Mouse (Mus musculus): ENCODE measurements around the gene Cmtm2a. TPM values are rescaled to one million over a fixed set of nuclear protein-coding genes. Genes with fewer than 3 reads are reported as not detected.

Cmtm2a gene
- total and polyA plus RNA-seq, 2 experiments from 2014 or later: not detected

DNA sequence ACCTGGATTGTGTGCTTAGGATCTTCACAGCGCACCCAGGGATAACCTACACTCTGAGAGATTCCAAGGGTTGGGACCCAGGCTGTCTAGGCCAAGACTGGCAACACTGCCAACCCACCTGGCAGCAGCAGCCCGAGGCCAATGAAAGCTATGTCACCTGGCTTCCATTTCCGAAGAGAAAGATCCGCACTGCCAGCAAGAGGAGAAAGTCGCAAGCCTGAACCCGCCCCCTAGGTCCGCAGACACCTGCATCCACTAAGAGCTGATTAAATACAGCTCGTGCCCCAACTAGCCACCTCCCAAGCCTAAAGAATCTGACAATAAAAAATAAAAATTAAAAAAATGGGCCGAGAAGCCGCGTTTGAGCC lies 45.1 kb downstream of the Cmtm2a start:
- Histone ChIP-seq H3K9ac (replicated peaks; ENCODE audit: low read length, poor library complexity, severe bottlenecking) (peak overlapping the region; percentile 93), H3K9me3 (ENCODE audit: low read length) (no peaks in the 10 kb centered on the region), H3K27me3 (ENCODE audit: insufficient read depth, low read length) (no peaks in the 10 kb centered on the region), H3K36me3 (ENCODE audit: insufficient read depth, low read length) (peaks cover 10% of the 10 kb centered on the region), H3K27ac (ENCODE audit: low read depth, low read length) (peak overlapping the region; percentile 77), H3K4me2 (ENCODE audit: low read depth, low read length, poor library complexity, severe bottlenecking) (peak overlapping the region; percentile 79), H3K4me1 (ENCODE audit: insufficient read depth, low read length) (peaks cover 6% of the 10 kb centered on the region; the same call in 1 of the 2 replicates), H3K4me3 (ENCODE audit: low read depth, low read length) (peak overlapping the region; percentile 89)
- peak; percentile 12 for DNase-seq (ENCODE audit: low spot score)
- peak; percentile 3; the same call in 1 of the 2 replicates for TF ChIP-seq CTCF (IDR thresholded peaks at IDR 0.05)
- WGBS: 3% methylated on average over 11 of the region's 11 CpGs
- ATAC-seq (ENCODE audit: low FRiP score): peak; percentile 25

DNA sequence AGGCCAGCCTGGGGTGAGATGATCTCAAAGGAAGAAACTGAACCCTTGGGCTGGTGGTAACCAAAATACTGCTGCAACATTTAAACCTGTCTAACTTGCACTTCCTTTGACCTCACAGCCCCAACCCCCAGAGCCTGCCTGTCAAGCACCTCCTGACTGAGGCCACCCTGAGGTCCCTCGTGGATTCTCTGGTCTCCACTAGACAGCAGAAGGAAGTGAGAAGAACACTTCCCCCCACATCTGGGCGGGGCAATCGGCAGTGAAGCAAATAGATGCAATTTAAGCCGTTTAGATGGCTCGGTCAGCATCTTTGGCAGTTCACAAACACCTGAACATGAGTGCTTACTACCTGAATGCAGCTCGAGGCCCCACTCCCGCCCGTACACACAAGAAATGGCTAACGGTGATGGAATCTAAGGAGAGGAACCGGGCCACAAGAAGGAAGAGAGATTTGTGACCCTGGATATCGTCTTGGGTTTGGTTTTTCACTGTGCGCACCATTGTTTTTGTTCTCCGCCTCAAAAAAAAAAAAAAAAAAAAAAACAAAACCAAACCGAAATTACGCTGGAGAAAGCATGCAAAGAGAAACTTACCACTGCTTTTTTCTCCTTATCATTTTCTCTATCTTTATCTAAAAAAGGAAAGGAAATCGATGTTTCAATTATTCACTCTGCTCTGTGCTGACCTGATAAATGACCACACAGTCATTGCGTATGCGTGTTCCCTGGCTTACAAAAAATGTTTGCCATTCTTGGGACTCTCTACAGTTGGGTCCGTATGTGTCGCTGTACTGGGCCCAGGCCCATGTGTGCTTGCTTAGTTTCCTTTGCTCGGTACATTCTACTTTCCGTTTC lies 45.7 kb downstream of the Cmtm2a start:
- 78% methylated on average over 22 of the region's 22 CpGs for WGBS
- H3K4me3 ChIP-seq (ENCODE audit: low read depth, low read length): peak overlapping the region; percentile 89
- H3K27ac ChIP-seq (ENCODE audit: low read depth, low read length): no peak overlapping the region
- peaks cover 6% of the 10 kb centered on the region; the same call in 1 of the 2 replicates for H3K4me1 ChIP-seq (ENCODE audit: insufficient read depth, low read length)
- TF ChIP-seq CTCF (IDR thresholded peaks at IDR 0.05): no peak
- peak overlapping the region; percentile 79 for H3K4me2 ChIP-seq (ENCODE audit: low read depth, low read length, poor library complexity, severe bottlenecking)
- no peaks in the 10 kb centered on the region for H3K27me3 ChIP-seq (ENCODE audit: insufficient read depth, low read length)
- no peaks in the 10 kb centered on the region for H3K9me3 ChIP-seq (ENCODE audit: low read length)
- H3K9ac ChIP-seq (replicated peaks; ENCODE audit: low read length, poor library complexity, severe bottlenecking): peak overlapping the region; percentile 93
- H3K36me3 ChIP-seq (ENCODE audit: insufficient read depth, low read length): peaks cover 16% of the 10 kb centered on the region
- DNase-seq (ENCODE audit: low spot score) (no peak), ATAC-seq (ENCODE audit: low FRiP score) (no peak)

DNA sequence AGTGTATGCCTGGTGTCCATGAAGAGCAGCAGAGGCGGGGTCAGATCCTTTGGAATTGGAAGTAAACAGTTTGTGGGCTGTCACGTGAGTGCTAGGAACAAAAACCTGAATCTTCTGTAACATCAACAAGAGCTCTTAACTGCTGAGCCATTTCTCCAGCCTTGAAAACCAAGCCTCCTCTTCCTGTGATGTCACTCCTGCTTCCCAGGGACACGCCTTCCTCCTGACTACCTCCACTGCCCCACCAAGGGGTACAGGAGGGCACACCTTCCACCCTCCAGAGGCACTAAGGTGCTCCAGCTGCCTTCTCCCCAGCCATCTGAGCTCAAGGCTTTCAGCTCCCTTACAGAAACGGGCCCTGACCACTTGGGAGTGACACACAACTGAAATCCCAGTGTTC lies 46.4 kb downstream of the Cmtm2a start:
- no peak for DNase-seq (ENCODE audit: low spot score)
- Histone ChIP-seq H3K9ac (replicated peaks; ENCODE audit: low read length, poor library complexity, severe bottlenecking) (no peak overlapping the region), H3K9me3 (ENCODE audit: low read length) (no peaks in the 10 kb centered on the region), H3K4me2 (ENCODE audit: low read depth, low read length, poor library complexity, severe bottlenecking) (no peak overlapping the region), H3K4me3 (ENCODE audit: low read depth, low read length) (no peak overlapping the region), H3K36me3 (ENCODE audit: insufficient read depth, low read length) (peaks cover 22% of the 10 kb centered on the region), H3K27ac (ENCODE audit: low read depth, low read length) (no peak overlapping the region), H3K27me3 (ENCODE audit: insufficient read depth, low read length) (no peaks in the 10 kb centered on the region), H3K4me1 (ENCODE audit: insufficient read depth, low read length) (peaks cover 4% of the 10 kb centered on the region; the same call in 1 of the 2 replicates)
- WGBS: 95% methylated on average over 4 of the region's 4 CpGs
- ATAC-seq (ENCODE audit: low FRiP score): no peak
- TF ChIP-seq CTCF (IDR thresholded peaks at IDR 0.05): no peak

DNA sequence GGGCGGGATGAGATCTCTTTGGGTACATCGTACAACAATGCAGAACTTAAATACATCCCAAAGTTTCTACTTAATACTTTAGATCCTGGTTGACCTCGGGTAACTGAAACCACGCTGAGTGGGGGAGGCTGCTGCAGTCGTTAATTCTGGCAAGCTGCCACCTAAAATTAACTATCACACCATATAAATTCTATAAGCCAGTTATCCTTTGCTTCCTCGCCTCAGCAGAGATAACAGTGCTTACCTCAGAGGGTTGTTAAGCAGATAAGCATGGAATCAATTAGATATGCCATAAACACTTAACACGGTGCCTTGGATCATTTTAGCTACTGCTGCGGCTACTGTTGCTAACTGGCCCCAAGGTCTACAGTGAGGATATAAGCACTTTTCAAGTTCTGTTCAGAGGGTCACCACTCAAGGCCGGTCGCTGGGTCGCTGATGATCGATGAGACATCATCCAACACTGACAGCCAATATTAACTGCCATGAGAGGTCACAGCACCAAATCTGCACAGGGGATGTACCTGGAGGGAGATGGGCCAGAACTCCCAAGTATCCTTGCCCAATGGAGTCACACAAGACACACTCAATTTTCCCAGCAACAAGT lies 50.8 kb downstream of the Cmtm2a start:
- WGBS: 68% methylated on average over 12 of the region's 12 CpGs
- DNase-seq (ENCODE audit: low spot score): no peak
- no peak for TF ChIP-seq CTCF (IDR thresholded peaks at IDR 0.05)
- Histone ChIP-seq H3K4me1 (ENCODE audit: insufficient read depth, low read length) (no peaks in the 10 kb centered on the region; the same call in 1 of the 2 replicates), H3K36me3 (ENCODE audit: insufficient read depth, low read length) (peaks cover 64% of the 10 kb centered on the region), H3K27ac (ENCODE audit: low read depth, low read length) (no peak overlapping the region), H3K9me3 (ENCODE audit: low read length) (no peaks in the 10 kb centered on the region), H3K9ac (replicated peaks; ENCODE audit: low read length, poor library complexity, severe bottlenecking) (no peak overlapping the region), H3K4me2 (ENCODE audit: low read depth, low read length, poor library complexity, severe bottlenecking) (no peak overlapping the region), H3K27me3 (ENCODE audit: insufficient read depth, low read length) (no peaks in the 10 kb centered on the region), H3K4me3 (ENCODE audit: low read depth, low read length) (no peak overlapping the region)
- no peak for ATAC-seq (ENCODE audit: low FRiP score)

DNA sequence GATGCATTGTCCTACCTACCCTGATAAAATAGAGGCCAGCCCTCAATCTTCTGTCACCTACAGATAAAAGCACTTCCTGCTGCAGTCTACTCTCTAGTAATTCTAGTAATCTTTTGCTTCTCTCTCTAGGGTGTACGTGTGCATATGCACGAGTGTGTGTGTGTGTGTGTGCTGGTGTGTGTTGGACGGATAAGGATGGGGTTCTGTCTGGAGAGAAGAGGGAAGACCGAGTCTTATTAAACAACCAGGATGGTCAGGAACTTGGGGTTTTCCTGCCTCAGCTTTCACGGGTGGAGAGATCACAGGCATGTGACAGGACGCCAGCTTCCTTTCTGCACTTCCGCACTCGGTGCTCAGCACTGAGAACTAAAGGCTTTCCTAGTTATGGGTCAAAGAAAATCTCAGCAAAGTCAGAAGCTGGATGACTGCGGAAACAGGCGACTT lies 53.5 kb downstream of the Cmtm2a start:
- H3K4me1 ChIP-seq (ENCODE audit: insufficient read depth, low read length): no peaks in the 10 kb centered on the region
- H3K36me3 ChIP-seq (ENCODE audit: insufficient read depth, low read length): peaks cover 77% of the 10 kb centered on the region
- no peak overlapping the region for H3K27ac ChIP-seq (ENCODE audit: low read depth, low read length)
- no peaks in the 10 kb centered on the region for H3K9me3 ChIP-seq (ENCODE audit: low read length)
- no peak for ATAC-seq (ENCODE audit: low FRiP score)
- DNase-seq (ENCODE audit: low spot score): no peak
- no peak overlapping the region for H3K9ac ChIP-seq (replicated peaks; ENCODE audit: low read length, poor library complexity, severe bottlenecking)
- 88% methylated on average over 10 of the region's 10 CpGs for WGBS
- no peak for TF ChIP-seq CTCF (IDR thresholded peaks at IDR 0.05)
- H3K27me3 ChIP-seq (ENCODE audit: insufficient read depth, low read length): no peaks in the 10 kb centered on the region
- no peak overlapping the region for H3K4me3 ChIP-seq (ENCODE audit: low read depth, low read length)
- H3K4me2 ChIP-seq (ENCODE audit: low read depth, low read length, poor library complexity, severe bottlenecking): no peak overlapping the region

DNA sequence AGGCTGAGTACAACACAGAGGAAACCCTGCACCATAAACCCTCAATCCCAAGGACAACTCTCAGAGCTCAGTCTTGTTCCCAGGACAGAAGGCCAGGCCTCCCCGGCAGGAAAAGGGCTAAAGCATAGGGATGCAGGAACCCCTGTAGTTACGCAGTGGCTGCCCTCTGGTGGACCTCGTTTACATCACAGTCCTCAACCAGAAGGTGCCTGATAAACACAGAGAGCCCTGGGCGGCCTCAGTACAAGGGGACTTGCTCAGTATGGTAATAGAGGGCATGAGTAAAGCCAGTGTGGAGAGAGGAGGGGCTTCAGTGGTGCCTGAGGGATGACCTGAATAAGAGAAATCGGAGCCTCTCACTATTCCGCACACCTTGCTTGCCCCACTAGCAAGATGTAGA lies 58.4 kb downstream of the Cmtm2a start:
- WGBS: 45% methylated on average over 6 of the region's 6 CpGs
- Histone ChIP-seq H3K9ac (replicated peaks; ENCODE audit: low read length, poor library complexity, severe bottlenecking) (no peak overlapping the region), H3K9me3 (ENCODE audit: low read length) (no peaks in the 10 kb centered on the region), H3K27ac (ENCODE audit: low read depth, low read length) (no peak overlapping the region), H3K4me2 (ENCODE audit: low read depth, low read length, poor library complexity, severe bottlenecking) (no peak overlapping the region), H3K27me3 (ENCODE audit: insufficient read depth, low read length) (no peaks in the 10 kb centered on the region), H3K36me3 (ENCODE audit: insufficient read depth, low read length) (peaks cover 80% of the 10 kb centered on the region), H3K4me3 (ENCODE audit: low read depth, low read length) (no peak overlapping the region), H3K4me1 (ENCODE audit: insufficient read depth, low read length) (no peaks in the 10 kb centered on the region)
- 0 out of 2 replicates have a peak, but pooled peaks have one; percentile 49 for ATAC-seq (ENCODE audit: low FRiP score)
- TF ChIP-seq CTCF (IDR thresholded peaks at IDR 0.05): peak; percentile 70
- DNase-seq (ENCODE audit: low spot score): peak; percentile 48
